Mouse (Mus musculus) layer of hippocampus, postnatal 10 days (tissue): ENCODE data around the gene Ptdss2. TPM values are rescaled to one million over a fixed set of nuclear protein-coding genes. Genes with fewer than 3 reads are reported as not detected.

Experiments used
- total RNA-seq, 2 experiments: library from RNA; stranded (reverse); gene quantifications; 2 replicates each; pipeline ENCODE4 v1.2.3; 2021

Gene Ptdss2
- total RNA-seq, 2 experiments from 2014 or later, result 47.9 to 68.4 TPM

Other genes starting within 250 kb of the Ptdss2 start
- gene Psmd13, start 240.4 kb upstream of the Ptdss2 start, total RNA-seq, result 100 to 1,000 TPM; 151 to 155 TPM
- gene Sirt3, start 240.1 kb upstream of the Ptdss2 start, total RNA-seq, result 10 to 100 TPM; 46.0 to 48.6 TPM
- not detected for gene Cox8b, start 221.9 kb upstream of the Ptdss2 start, total RNA-seq
- under 1 TPM; 0.27 to 0.53 TPM for gene Nlrp6, start 201.5 kb upstream of the Ptdss2 start, total RNA-seq
- gene Pgghg, start 181.0 kb upstream of the Ptdss2 start, total RNA-seq, result 1 to 10 TPM; 4.2 to 5.0 TPM
- not detected for gene Ifitm5, start 172.1 kb upstream of the Ptdss2 start, total RNA-seq
- gene Gm45717, start 166.4 kb upstream of the Ptdss2 start, total RNA-seq, result not detected
- gene Ifitm2, start 166.4 kb upstream of the Ptdss2 start, total RNA-seq, result 10 to 100 TPM; 20.3 to 27.0 TPM
- gene Ifitm1, start 155.2 kb upstream of the Ptdss2 start, total RNA-seq, result 1 to 10 TPM; 3.6 to 5.5 TPM
- gene Ifitm3, start 111.6 kb upstream of the Ptdss2 start, total RNA-seq, result 10 to 100 TPM; 13.0 TPM
- not detected for gene Ifitm6, start 104.5 kb upstream of the Ptdss2 start, total RNA-seq
- not detected for gene Gm17387, start 93.3 kb upstream of the Ptdss2 start, total RNA-seq
- 100 to 1,000 TPM; 103 to 123 TPM for gene B4galnt4, start 61.3 kb upstream of the Ptdss2 start, total RNA-seq
- not detected for gene Pkp3, start 44.2 kb upstream of the Ptdss2 start, total RNA-seq
- gene Sigirr, start 21.8 kb upstream of the Ptdss2 start, total RNA-seq, result 1 to 10 TPM; 2.1 to 2.5 TPM
- not detected for gene Ano9, start 4.6 kb upstream of the Ptdss2 start, total RNA-seq
- 10 to 100 TPM; 29.7 to 32.4 TPM for gene Rnh1, start 50.5 kb downstream of the Ptdss2 start, total RNA-seq
- 100 to 1,000 TPM; 210 to 243 TPM for gene Hras, start 71.6 kb downstream of the Ptdss2 start, total RNA-seq
- gene Lrrc56, start 71.8 kb downstream of the Ptdss2 start, total RNA-seq, result 1 to 10 TPM; 5.0 to 5.8 TPM
- not detected for gene Lmntd2, start 91.7 kb downstream of the Ptdss2 start, total RNA-seq
- 1 to 10 TPM; 1.6 to 1.7 TPM for gene Rassf7, start 93.5 kb downstream of the Ptdss2 start, total RNA-seq
- 10 to 100 TPM; 71.6 to 72.7 TPM for gene Phrf1, start 106.4 kb downstream of the Ptdss2 start, total RNA-seq
- under 1 TPM; 0.29 to 0.64 TPM for gene Irf7, start 144.1 kb downstream of the Ptdss2 start, total RNA-seq
- not detected for gene Cdhr5, start 154.4 kb downstream of the Ptdss2 start, total RNA-seq
- gene Sct, start 156.8 kb downstream of the Ptdss2 start, total RNA-seq, result under 1 TPM in 1 of 2 experiments, not detected in 1; 0.76 TPM
- under 1 TPM; 0.45 to 0.55 TPM for gene Drd4, start 169.6 kb downstream of the Ptdss2 start, total RNA-seq
- gene Deaf1, start 205.3 kb downstream of the Ptdss2 start, total RNA-seq, result 100 to 1,000 TPM; 220 to 227 TPM
- 10 to 100 TPM; 25.7 to 29.8 TPM for gene Tmem80, start 205.4 kb downstream of the Ptdss2 start, total RNA-seq
- 1 to 10 TPM; 2.3 to 2.4 TPM for gene Eps8l2, start 216.5 kb downstream of the Ptdss2 start, total RNA-seq